Mouse (Mus musculus): ENCODE results near the gene Susd6.

Susd6 gene

DNA sequence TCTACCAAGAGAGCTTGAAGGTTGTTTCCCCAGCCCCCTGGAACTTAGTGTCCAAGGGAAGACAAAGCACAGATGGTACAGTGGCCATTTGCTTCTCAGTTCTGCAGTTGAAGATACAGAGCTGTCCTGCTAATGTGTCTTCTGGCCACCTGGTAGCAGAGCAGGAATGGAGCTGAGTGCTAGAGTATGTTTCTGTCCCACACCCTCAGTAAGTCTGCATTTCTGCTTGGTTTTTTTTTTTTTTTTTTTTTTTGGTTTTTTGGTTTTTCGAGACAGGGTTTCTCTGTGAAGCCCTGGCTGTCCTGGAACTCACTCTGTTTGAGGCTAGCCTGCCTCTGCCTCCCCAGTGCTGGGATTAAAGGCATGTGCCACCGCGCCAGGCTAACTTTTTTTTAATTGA is 93.0 kb downstream of the Susd6 start:
- DNase-seq = no peak

DNA sequence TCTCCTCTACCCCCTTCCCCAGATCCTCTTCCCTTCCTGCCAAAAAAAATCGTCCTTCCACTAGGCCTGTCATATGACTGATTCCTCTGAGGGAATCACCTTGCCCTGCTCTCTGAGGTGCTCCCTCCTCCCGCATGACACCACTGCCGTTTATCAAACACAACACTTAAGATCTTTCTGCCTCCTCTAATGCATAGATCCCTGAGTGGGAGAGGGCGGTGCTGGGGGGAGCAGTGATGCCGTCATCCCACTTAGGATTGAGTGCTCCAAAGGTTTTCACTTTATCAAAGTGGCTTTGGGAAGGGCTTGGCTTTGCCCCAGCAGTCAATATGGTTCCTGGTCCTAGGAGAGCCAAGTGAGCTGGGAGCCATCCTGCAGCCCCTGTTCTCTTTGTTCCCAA is 93.6 kb downstream of the Susd6 start:
- no peak for DNase-seq

DNA sequence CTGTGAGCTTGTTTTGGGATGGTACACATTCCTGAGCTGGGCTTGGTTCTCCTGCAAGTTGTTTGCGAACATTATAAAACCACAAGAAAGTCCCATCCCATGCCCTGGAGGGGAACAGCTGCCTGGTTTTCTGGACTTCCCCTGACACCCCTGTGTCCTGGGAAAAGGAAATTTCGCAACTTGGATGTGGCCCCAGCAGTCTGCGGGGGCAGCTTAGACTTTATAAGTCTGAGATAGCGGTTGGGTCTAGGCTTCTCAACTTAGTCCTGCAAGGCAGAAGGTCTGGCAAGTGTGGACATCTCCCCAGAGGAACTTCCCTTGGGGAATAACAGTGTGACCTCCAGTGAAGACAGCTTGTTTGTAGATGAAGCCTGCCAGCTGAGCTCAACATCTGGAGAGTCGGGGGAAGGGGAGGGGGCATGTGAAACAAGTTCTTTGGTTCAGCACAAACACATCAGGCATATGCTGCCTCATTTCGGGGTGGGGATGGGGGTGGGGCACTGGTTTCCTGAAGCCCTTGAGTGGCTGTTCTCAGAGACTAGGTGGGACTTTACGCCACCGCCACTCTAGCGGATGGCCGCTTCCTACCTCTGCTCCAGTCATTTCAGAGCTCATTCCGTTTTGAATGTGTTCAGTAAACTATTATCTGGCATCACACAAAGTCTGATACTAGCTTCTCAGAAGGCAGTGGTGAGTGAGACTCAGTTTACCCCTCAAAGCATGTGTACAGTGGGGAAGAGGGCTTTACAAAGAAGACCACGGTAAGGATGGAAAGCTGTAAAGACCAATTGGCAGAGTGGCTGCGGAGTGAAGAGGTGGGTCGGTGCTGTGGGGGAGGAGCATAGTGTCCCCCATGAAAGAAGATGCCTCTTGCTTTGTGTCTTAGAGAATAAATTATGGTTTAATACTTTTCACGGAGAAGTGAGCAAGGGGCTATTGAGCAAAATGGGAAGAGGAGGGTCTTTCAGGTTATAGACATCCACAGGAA is 95.3 kb downstream of the Susd6 start:
- DNase-seq = peak; percentile 81

- DNase-seq = no peak
Observed at GRCm38 (mm10) chr12:80887036-80887435, 96.7 kb downstream of the Susd6 start.

DNA sequence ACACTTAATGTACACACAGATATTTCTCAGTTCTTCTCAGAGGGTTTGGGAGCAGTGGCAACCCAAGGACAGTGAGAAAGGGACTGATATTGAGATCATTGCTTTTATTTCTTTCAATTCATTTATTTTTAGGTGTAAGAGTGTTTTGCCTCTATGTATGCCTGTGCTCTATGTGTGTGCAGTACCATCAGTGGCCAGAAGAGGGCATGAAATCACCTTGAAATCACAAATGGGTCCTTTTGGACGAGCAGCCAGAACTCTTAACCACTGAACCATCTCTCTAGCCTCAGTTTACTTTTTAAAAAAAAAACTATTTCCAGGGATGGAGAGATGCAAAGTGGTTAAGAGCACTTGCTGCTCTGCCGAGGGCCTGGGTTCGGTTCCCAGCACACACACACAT is 99.0 kb downstream of the Susd6 start:
- DNase-seq = no peak

DNA sequence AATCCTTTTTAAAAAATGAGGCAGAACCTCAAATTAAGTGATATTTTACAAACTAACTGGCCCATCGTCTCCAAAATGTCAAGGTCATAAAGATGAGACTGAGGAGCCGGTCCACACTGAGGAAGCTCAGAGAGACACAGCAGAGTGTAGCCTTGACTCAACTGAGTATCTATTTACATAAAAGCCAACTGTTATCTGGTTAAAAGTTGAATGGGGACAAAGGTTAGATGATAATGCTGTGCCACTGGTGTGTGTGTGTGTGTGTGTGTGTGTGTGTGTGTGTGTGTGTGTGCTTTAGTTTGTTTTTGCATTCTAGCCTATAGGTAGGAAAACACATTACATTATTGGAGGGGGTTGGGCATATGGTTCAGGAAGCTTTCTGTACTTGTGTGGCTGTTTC is 100.8 kb downstream of the Susd6 start:
- DNase-seq = no peak

- DNase-seq = no peak
Observed at GRCm38 (mm10) chr12:80893720-80894494, 103.6 kb downstream of the Susd6 start.

GRCm38 (mm10) chr12:80894973-80895570 is 104.8 kb downstream of the Susd6 start:
- DNase-seq = peak; percentile 83

DNA sequence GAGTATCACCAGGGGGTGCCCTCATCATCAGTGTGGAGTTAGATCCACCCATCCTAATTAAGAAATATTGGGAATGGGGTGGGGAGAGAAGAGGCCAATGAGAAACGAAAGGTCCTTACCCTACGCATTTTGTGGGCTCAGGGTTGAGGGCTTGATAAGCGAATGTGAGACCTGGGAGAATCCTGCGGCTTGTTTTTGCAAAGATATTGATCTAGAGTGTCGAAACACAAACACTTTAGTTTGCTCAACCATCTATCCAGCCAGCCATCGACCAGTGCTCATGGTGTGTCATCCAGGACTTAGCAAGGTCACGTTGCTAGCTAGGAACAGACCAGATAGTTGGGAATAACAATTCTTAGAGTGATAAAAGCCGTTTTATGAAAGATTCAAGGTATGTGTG is 119.3 kb downstream of the Susd6 start:
- no peak for DNase-seq

DNA sequence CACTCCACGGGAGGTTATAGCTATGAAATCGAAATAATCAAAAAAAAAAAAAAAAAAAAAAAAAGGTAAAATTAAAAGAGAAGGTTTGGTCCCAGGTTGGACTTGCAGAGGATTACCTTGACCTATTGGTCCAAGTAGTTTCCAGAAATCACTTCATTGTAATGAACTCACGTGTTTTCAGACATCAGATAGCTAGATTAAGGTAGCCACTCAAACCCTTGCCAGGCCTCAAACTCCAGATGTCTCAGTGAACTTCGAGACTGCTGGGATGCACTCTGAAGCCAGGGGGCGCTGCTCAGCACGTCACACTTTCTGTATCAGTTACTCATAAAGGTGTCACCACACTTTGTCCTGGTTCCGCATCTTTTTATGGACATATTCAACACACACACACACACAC is 127.5 kb downstream of the Susd6 start:
- no peak for DNase-seq

DNA sequence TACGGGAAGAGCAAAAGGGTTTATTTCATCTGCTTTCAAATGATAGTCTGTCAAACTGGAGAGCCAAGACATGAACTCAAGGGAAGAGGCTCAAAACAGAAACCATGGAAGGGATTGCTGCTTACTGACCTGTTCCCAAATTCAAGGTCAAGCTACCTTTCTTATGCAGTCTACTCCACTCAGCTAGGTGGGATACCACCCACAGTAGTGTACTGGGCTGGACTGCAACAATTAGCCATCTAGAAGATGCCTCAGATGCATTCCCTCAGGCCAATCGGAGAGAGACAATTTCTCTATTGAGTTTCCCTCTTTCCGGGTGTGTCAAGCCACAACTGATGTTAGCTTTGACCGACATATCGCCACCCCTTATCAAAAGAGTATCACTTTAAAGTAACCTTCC is 131.0 kb downstream of the Susd6 start:
- DNase-seq = no peak

GRCm38 (mm10) chr12:80922869-80923268 is 132.6 kb downstream of the Susd6 start:
- DNase-seq = peak; percentile 30

DNA sequence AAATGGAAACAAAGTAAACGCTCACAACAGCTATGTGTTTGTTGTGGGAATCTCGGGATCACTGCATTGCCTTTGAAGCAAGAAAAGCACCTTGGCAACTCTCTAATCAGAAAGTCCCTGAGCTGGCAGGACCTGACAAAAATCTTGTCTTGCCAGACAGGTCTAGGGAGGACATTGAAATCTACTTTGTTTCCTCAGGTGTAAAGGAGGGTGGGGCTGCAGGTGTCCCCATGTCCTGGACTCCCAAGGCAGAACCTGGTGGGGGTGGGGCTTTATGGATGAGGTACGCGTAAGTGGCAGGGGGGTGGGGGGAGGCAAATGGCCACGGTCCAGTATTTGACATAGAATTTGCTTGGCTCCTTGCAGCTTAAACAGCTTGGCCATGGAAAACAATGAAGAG is 133.3 kb downstream of the Susd6 start:
- no peak for DNase-seq

DNA sequence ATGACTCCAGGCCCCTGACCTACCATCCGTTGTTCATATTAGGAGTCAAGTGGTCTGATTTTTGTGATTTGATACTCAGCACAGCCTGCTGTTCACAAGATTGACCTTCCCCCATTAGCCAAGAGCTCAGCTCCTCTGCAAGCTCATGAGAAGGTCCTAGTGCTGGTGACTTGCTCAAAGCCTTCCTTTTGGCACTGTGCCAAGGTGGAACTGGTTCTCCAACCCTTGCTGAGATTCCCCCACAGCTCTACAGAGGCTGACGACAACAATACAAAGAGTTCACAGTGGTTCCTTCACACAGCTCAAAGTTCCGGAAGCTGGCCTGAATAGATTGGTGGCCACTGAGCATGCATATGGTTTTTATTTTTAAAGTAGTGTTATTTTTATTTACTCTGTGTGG is 133.9 kb downstream of the Susd6 start:
- DNase-seq = peak; percentile 56

- DNase-seq = peak; percentile 84
Observed at GRCm38 (mm10) chr12:80925919-80926318, 135.6 kb downstream of the Susd6 start.

DNA sequence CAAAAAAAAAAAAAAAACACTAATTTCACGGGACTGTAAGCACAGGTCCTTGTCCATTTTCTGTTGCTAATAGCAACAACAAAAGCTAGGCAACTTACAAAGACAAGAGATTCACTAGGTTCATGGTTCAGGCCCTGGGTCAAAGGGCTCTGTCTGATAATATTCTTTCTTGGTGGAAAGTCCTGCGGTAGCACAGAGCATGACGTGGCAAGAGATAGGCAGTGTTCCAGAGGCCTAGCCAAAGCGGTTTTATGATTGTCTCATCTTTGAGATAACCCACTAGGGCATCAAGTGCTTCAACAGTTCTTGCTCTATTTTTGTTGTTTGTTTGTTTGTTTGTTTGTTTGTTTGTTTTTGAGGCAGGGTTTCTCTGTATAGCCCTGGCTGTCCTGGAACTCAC is 136.2 kb downstream of the Susd6 start:
- DNase-seq = no peak

GRCm38 (mm10) chr12:80927518-80927917 is 137.2 kb downstream of the Susd6 start:
- no peak for DNase-seq

- DNase-seq = peak; percentile 69
Observed at GRCm38 (mm10) chr12:80928881-80929280, 138.6 kb downstream of the Susd6 start.

GRCm38 (mm10) chr12:80930141-80930540 is 139.8 kb downstream of the Susd6 start:
- DNase-seq = peak; percentile 86
